Mouse (Mus musculus): ENCODE results near the gene Nme7. TPM values are rescaled to one million over a fixed set of nuclear protein-coding genes. Genes with fewer than 3 reads are reported as not detected.

Nme7 gene
- total RNA-seq, 1 experiment from 2014 or later: 37.0 TPM

DNA sequence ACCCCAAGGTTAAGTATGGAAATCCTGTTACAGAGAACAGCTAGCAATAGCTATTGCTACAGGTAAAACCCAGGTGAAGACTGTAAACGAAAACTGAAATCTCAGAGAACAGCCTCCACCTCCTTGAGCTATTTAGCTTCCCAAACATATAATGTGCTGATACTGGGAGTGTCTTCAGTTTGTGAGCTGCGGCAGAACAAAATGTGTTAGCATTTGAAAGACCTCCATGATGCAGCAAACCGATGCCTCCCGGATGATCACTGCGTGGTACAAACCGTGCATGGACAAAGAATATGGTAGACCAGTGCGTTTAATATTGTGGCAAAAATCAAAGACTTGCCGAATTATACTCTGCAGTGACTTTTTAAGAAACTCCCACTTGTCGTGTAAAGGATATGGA is 71.7 kb downstream of the Nme7 start:
- no peak for ATAC-seq (replicated peaks; ENCODE audit: low read depth, poor library complexity, severe bottlenecking)

DNA sequence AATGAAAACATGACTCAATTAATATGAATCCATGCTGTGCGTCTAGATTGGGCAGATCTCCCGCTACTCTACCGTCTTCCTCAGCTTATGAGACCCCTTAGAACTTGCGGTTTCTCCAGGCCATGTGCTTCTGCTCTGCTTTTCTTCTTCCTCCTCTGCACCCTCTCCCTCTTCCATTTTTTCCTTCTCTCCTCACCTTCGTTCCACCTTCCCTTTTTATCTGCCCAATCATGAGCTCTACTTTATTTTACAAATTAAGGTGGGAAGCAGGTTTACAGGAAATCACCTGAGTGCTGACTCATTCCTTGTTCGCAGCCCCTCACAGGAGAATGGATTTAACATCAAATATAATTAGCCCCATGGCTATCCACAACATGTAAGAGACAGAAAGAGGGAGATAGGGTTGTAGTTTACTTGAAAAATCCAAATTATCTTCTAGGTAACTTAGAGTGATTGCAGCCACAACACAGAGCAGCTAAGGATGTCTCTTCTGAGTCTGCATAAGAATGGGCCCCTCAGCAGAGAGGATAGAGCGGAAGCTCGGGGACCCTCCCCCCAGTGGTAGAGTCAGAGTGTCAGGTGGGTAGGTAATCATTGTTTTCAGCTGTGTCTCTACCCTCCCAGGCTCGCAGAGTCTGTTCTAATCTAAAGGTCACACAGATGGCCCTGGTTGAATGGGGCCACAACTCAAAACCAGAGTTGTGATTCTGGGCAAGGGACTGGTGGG is 73.0 kb downstream of the Nme7 start:
- no peak for ATAC-seq (replicated peaks; ENCODE audit: low read depth, poor library complexity, severe bottlenecking)

DNA sequence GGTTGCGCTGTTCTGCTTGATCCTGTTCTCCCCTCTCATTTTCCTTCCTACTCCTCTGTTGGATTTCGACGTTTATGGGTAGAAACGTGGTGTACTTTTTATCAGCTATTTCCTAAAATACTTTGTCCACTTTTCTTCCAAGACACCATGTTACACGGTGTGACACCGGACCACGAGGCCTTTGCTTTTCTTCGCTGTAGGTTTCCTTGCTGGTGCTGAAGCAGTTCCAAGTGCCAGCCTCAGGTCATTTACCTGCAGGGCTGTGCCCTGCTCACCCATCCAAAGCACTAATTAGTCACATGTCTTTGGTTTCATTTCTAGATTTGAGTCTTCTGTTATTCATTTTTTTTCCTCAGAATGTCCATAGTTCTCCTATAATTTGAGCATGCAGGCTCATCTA is 79.7 kb downstream of the Nme7 start:
- ATAC-seq (replicated peaks; ENCODE audit: low read depth, poor library complexity, severe bottlenecking): no peak

DNA sequence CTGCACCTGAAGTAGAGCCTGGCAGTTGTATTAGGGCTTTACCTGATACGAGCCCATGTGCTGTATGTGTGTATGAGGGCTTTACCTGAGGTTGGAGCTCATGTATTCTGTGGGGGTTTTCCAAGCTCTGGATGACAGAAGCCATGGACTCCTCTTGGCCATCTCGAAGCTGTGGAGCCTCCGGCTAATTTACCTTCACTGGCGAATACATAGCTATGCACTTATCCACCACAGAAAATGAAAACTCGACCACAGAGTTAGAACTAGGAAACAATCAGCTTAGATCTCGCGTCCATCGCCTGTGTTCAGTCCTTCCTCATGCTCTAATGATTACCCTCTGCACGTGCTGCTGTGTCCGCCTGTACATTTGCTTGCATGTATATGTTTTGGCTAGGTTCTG is 80.4 kb downstream of the Nme7 start:
- no peak for ATAC-seq (replicated peaks; ENCODE audit: low read depth, poor library complexity, severe bottlenecking)

DNA sequence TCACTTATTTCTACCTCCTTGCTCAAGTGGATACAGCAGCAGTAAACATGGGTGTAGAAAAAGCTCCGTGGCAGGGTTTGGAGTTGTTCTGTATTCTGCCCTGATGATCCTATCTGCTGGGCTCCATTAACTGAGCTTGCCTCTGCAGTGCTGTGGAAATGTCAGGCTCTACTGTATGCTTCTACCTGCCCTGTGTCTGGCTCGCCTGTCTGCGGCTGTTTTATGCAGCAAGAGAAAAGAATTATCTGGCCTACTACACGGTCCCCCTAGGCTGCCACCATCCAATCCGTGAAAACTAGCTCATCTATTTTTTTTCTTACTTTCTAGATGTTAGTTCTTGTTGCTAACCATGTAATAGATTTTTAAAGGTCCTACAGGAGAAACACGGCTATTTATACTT is 81.1 kb downstream of the Nme7 start:
- no peak for ATAC-seq (replicated peaks; ENCODE audit: low read depth, poor library complexity, severe bottlenecking)

DNA sequence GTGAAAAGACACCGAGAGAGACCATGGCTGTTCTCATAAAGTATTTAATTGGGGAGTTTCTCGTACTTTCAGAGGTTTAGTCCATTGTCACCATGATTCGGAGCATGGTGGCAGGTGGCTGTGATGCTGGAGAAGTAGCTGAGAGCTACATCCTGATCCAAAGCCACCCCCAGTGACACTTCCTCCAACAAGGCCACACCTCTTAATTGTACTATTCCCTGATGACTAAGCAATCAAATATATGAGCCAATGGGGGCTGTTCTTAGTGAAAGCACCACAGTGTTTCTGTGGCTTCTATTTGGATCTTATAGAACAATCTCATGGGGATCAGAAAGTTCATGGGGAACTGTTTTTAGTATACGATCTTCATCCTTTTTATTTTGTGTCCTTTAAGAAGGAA is 85.8 kb downstream of the Nme7 start:
- peak; percentile 52; the same call in 1 of the 2 replicates for ATAC-seq (replicated peaks; ENCODE audit: low read depth, poor library complexity, severe bottlenecking)

DNA sequence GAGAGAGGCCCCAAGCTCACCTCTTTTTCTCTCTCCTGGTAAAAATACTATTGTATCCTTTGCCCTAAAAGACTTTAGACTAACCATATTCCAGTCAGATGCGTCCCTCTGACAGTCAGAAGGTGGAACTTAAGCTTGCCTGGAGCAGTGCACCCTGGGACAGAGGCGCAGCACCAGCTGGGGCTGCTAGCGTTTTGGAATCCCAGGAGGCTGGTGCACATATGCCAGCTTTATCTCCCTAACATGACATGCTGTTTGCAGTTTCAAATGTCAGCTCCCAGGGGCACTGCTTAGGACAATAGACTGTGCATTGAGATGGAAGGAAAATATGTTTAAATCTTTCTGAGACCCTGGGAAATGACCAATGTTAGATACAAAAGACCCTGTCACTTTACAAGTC is 88.3 kb downstream of the Nme7 start:
- ATAC-seq (replicated peaks; ENCODE audit: low read depth, poor library complexity, severe bottlenecking): no peak

DNA sequence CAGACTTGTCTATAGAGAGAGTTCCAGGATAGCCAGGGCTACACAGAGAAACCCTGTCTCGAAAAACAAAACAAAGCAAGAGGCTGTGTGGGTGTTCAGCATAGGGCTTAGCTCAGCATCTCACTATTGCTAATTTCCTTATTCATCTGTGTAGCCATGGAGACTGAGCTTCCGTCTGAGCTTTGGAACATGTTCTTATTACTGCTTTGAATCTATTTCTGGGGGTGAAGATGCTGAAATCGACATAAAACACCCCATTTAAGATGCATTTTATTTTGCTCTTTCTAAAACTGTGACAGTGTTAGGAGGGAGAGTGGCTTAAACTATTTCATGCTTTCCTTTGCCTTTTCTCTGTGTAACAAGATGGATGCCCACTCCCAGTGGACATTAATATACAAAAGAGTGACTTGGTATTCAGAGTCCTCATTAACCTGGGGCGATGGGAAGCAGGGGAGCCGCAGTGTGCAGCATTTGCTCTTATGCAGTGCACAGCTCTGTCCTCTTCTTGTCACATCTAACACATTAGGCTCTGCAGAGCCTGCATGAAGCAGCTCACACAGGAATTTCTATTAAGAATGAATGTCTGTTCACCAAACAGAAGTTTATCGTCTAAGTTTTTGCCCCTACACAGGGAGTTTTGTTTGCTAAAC is 91.3 kb downstream of the Nme7 start:
- ATAC-seq (replicated peaks; ENCODE audit: low read depth, poor library complexity, severe bottlenecking): no peak

DNA sequence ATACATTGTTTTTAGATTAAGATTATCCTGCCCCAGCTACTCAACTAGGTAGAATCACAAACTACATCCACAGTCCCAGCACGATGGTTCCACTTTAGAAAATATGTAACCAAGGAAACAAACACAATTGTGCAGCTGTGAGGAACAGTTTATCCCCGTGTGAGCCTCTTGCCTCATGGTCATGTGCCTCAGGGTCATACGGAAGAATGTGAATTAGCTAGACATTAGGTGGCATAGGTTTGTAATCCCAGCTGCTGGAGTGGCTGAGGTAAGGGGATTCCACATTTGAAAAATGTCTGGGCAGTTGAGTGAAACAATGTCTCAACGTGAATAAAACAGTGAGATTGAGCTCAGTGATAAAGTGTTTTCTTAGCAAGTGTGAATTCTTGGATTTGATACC is 93.8 kb downstream of the Nme7 start:
- no peak for ATAC-seq (replicated peaks; ENCODE audit: low read depth, poor library complexity, severe bottlenecking)

DNA sequence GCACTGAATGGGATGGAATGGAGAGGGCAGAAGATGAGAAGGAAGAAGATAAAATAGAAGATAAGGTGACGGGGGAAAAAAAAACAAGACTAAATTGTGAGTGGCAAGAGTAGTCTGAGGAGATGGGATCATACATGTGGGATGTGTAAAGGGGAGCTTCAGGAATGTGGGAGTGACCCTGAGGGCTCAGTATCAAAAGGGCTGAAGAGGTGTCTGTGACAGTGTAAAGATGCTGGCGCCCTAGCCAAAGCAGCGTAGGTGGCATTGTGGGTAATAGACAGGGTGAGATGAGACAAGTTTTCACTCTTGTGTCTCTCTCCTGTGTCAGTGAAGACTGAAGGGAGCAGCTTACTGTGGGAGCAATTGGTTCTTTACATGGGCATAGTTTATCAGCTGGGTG is 95.7 kb downstream of the Nme7 start:
- no peak for ATAC-seq (replicated peaks; ENCODE audit: low read depth, poor library complexity, severe bottlenecking)

DNA sequence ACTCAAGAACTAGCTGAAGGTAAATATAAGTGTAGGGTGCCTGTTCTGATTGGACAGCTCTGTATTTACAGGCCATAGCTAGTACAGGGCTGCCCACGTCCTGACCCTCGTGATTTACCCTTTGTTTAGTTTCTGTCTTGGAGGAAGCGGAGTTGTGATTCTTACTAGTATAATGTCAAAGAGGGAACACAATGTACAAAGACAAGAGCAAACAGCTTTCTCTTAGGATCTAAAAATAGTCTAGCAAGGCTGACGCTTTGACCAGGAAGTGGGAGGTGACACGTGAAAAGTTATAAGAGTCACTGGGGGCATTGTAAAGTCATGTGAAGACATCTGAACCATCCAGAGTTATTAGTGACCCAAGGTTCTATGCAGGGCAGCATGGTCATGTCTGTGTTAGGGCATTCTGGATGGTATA is 101.5 kb downstream of the Nme7 start:
- no peak for ATAC-seq (replicated peaks; ENCODE audit: low read depth, poor library complexity, severe bottlenecking)

DNA sequence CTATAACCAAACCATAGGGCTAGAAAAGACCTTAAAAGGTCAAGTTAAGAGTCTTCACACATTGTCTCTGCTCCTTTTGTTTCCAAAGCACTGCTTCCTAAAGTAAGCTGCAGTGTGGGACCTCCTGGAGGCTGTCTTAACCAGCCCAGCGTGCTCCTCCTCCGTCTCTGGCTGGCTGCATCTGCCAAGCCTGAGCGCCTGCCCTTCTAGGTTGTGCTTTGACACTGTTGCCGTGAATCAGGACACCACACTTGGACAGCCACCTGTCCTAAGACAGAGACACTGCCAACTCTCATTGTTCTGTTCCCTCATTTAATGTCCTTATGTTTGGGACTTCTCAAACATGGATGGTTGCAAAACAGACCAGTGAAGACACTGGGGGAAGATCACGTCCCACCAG is 102.6 kb downstream of the Nme7 start:
- no peak for ATAC-seq (replicated peaks; ENCODE audit: low read depth, poor library complexity, severe bottlenecking)

DNA sequence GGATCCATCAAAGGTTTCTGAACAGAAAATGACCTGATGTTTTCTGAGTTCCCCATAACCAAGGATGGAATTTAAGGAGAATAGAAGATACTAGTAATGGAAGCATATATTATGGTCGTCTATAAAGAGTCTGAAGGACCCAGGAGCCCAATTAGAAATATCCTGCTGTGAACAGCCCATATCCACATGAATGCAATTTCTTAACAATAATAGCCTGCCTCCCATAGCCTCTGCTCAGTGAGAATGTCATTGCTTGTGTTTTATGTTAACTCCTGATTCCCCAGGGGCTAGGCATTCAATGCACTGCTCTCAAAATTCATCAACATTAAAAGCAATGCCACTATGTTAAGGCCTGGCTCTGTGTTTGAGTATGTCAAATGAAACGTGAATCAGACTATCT is 104.7 kb downstream of the Nme7 start:
- no peak for ATAC-seq (replicated peaks; ENCODE audit: low read depth, poor library complexity, severe bottlenecking)

DNA sequence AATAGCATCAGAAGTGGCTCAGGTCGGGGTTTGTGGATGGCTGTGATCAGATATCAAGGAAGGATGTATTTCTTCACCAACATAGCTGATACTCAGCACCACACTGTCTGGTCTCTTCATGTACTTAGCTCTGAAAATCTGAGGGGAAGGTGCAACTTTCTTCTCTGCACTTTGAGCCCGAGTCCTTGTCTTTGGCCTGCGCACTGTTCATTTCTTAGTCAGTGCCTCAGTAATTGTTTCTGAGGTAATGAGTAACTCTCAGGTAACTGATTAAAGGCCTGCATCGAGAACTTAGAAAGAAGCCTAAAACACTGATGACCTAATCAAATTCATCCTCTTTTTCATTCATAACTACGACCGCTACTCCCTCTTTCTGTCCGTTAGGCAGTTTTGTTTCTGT is 107.4 kb downstream of the Nme7 start:
- ATAC-seq (replicated peaks; ENCODE audit: low read depth, poor library complexity, severe bottlenecking): no peak

DNA sequence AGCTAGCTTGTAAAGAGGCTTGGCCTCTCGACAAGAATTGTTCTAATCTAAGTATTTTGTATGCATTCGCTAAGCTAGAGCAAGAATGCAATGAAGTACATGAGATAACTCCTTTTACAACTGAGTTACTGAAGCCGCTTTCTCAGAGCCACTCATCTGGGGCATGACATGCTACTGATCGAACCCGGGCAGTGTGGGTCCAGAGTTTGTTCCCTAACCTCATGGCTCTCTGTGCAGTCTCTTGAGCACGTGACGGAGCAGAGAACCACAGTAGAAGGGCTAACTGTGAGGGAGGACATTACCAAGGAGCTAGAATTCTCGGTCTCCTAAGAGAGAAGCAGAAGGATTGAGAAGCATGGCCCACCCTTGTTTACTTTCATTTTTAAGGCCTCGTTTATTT is 109.0 kb downstream of the Nme7 start:
- no peak for ATAC-seq (replicated peaks; ENCODE audit: low read depth, poor library complexity, severe bottlenecking)

DNA sequence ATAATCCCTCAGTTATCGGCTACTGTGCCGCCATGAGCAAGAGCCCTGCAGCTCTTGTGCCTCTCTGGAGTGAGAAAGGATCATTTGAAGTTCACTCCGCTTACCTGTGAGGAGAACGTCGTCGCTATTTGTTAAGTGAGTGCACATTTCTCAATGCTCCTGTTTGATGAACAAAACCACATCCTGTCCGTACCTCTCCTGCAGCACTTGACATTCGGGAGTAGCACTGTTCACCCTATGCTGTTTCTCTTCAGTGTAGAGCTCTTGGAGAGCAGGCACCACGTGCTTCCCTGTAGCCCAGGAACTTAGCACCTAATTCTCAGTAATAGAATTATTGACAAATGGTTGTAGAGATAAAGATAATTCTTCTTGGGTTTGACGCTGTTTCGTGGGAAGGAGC is 109.7 kb downstream of the Nme7 start:
- no peak for ATAC-seq (replicated peaks; ENCODE audit: low read depth, poor library complexity, severe bottlenecking)

DNA sequence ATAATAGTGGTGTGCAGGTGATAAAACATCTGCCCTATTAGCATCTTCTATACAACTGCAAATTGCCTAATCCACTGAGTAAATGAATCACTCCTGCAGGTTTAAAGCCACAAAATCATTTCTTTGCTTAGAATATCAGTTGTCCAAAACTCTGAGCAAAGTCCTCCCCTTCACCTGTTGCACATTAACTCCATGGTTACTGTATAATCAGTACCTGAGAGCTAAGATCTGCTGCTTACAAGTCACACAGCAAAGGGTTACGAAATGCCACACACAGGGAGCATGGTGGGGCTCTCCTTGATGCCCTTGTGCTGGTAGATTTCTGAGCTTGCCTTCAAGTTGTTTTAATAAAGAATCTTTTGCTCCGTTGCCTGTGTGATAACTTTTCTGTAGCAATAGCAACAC is 111.4 kb downstream of the Nme7 start:
- ATAC-seq (replicated peaks; ENCODE audit: low read depth, poor library complexity, severe bottlenecking): no peak

DNA sequence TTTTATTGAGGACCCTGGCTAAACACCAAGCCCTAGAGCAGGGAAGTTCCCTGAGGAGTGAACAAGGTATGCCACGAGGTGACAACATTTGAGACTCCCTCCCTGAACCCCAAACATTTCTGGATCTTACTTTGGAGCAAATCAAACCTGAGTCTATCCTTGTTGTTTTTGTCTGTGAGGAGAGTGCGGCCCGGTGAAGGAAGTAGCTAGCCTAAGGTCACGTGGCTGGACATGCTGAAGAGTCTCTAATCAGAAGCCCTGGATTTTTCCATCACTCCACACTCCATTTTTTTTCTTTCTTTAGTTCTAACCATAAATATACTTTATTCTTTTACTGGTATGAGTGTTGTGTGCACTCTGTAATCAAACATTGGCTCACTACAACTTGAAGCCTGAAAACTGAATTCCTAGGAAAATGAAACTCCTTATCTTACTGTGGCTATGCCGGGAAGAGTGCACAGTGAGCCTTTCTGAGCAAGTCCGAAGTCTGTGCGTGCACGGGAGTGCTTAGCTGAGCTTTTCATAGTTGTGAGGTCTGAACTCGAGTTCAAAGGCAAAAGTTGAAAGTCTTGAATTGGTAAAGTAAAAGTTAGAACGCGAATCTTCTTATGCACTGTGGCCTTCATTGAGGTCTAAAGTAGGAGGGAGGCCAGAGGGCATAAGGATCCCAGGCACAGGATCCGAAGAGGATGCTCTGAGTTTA is 112.9 kb downstream of the Nme7 start:
- no peak for ATAC-seq (replicated peaks; ENCODE audit: low read depth, poor library complexity, severe bottlenecking)

DNA sequence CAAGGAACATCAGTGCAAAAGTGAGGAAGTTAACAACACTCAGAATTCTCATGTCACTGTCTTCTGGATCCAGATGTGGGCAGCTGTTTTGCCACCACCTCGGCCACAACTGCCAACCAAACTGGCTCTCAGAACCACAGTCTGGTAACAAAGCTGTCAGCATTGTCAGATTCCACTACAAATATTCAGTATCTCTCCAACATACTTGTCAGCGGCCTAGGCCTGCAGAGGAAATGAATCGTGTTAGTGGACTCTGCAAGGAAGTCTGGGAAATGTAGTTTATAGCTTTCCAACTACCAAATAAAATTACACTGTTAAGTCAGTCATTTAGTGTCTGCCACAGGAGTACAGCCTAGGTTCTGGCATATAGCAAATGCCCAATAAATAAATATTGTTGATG is 113.7 kb downstream of the Nme7 start:
- peak; percentile 62 for ATAC-seq (replicated peaks; ENCODE audit: low read depth, poor library complexity, severe bottlenecking)

DNA sequence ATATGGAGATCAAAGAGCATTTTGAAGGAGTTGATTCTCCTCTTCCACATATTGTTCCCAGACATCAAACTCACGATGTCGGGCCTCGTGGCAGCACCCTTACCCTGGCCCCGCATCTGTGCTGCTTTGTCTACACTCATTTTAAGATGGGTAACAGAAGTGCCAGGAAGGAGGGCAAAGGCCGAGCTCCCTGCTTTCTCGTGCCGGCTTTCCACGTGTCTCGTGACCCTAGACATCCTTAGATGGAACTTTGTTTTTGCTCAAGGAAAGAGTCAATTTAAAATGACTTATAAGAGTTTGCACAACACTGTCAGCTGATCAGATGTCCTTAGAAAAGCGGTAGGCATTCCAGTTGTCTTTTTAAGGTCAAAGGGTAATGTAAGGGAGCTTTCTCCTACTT is 114.4 kb downstream of the Nme7 start:
- ATAC-seq (replicated peaks; ENCODE audit: low read depth, poor library complexity, severe bottlenecking): no peak

DNA sequence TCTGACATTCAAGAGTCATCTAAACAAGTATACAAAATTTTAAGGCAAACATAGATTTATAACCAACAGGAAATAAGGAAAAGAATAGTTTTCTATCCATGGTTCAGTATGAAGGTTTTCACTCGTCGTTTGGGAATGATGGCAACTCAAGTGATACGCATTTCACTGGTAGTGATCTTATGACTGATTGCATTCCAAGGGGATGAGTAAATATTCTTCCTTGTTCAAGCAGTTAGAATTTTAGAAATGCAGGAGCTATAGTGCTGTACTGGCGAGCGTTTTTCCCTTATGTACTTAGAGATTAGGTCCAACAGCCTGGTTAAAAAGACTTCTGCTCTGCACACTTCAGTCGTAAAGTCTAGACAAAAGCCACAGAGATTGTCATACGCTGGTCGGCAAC is 115.5 kb downstream of the Nme7 start:
- ATAC-seq (replicated peaks; ENCODE audit: low read depth, poor library complexity, severe bottlenecking): no peak
